Mouse (Mus musculus) T-helper 17 cell (primary cell): Measurements from ENCODE around the gene Olfr1373.
"Not testable (repeated sequence)": the region's sequence is repeated elsewhere in the genome, so short reads cannot be mapped to it uniquely, and the experiment has no call there.

Source experiments
- in situ Hi-C, 2 experiments: fragments of 300-600 bp; cut with MboI, MseI; formaldehyde crosslinking; loops; 1 replicate in 1 of 2; 2 replicates in 1 of 2; pipeline ENCODE4 v1.15.1; 2025; ENCODE audit warnings: high pct_unique_total_duplicates in 2 of 2

Gene Olfr1373

DNA sequence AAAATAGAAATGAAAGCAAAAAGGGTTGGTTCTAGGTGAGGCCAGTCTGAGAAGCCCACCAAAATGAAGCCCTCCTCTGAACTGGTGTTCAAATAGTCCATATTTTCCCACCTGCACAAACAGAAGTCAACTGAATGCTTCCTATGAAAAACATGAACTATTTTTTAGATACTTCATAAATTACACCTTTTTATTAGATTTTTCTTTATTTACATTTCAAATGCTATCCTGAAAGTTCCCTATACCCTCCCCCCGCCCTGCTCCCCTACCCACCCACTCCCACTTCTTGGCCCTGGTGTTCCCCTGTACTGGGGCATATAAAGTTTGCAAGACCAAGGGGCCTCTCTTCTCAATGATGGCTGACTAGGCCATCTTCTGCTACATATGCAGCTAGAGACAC, at the start of gene Olfr1373:
Olfr1373 (minus strand) TSS at position 101 of the 400 bp plus-strand sequence.
- in situ Hi-C loops: loop anchor here in 1 of 2 experiments (5.0 kb wide), 1 partner anchor 202 kb away; no protein-coding TSS in a partner anchor

DNA sequence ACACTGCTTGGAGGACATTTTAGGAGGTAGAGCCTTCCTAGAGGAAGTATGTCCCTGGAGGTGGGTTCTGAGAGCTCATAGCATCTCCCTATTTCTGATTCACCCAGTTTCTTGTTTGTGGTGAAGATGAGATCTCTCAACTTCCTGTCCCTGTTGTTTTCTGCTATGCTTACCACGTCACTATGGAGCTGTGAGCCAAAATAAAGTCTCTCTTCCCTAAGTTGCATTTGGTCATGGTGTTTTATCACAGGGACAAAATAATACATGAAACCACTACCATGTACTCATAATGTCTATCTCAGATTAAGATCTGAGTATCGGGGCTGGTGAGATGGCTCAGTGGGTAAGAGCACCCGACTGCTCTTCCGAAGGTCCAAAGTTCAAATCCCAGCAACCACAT, 35.3 kb upstream of the Olfr1373 start:
- in situ Hi-C loops: not testable (repeated sequence)

DNA sequence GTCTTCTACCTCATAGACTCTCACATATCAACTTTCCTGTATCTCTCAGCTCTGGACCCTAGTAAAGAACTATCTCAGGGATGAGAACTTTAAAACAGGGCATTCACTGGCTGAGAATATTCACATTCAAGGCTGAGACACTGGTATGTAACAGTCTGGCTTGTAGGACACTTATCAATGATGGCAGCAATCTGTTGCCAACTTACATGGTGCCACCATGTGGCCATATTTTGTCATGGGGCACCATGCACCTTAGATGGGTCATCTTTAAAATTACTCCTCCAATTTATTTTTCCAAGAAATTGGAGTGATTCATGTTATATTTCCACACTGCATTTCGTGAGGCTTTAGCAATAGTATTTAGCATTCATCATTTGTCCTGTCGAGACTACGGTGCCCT, 34.6 kb upstream of the Olfr1373 start:
- in situ Hi-C loops: not testable (repeated sequence)

DNA sequence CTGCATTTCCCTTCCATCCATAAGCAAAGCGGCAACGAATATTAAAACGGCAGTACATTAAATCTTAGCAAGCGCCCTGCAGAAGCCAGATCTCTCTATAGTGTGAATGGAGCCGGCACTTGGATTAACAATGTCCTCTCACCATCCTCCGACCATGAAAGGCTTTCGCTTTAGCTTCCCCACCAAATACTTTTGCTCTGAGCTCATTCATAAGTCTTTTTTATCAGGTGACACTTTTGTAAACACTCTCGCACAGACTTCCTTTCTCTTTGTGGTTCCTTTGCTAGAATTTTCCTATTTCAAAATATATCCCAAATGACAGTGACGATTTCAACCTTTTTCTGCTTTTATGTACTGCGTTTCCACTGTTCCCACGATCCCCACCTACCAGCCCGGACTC, 23.1 kb upstream of the Olfr1373 start:
- in situ Hi-C loops: no loop called here

DNA sequence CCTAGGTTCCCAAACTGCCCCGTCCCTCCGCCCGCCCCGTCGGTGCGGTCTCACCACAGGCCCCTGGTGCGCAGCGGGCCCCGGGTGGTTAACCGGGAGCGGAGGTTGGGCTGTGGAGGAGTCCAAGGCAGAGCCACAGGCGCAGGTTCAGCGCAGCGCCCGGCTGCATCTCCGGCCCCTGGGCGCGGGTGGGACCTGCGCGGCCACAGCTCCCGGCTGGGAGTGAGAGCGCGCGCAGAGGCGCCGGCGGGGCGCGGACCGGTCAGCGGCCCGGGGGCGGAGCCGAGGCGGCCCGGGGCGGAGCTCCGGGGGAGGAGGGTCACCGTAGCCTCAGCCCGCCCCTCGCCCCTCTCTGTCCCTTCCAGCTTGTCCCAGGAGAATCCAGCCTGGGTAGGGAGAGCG, 22.6 kb upstream of the Olfr1373 start:
- in situ Hi-C loops: not testable (repeated sequence)

DNA sequence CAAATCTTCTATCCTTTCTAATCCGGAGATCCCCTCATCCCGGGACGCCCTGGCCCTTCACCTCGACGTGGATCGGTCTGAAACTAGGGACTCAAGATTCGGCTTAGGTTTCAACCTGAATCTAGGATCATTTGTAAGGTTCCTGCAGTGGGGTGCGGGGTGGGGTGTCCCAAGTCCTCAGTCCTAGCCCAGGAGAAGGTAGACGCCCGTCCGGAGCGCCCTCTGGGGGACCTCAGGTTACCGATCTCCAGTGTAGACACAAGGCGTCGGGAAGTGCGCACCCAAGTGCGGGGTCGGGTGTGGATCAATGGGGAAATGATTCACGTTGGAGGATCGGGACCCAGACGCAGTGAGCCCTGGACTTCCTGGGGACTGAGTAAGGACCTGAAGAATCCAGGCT, 21.8 kb upstream of the Olfr1373 start:
- in situ Hi-C loops: no loop called here

DNA sequence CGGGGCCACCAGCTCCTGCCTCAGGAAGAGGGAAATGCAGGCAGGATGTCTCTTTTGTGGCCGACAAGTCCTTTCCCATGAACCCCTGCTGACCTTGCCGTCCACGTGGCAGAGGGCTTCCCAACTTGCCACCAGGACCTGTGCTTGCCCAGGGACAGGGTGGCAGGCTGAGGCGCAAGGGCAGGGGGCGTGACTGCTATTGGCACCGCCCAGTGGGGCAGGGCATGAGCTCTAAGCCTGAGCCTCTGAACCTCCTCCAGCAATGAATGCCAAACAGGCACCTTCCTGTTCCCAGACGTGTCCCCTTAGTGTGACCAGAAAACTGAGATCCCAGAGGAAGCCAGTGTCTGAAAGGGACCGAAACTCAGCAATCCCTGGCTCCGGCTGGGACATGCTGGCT, 18.6 kb upstream of the Olfr1373 start:
- in situ Hi-C loops: no loop called here

DNA sequence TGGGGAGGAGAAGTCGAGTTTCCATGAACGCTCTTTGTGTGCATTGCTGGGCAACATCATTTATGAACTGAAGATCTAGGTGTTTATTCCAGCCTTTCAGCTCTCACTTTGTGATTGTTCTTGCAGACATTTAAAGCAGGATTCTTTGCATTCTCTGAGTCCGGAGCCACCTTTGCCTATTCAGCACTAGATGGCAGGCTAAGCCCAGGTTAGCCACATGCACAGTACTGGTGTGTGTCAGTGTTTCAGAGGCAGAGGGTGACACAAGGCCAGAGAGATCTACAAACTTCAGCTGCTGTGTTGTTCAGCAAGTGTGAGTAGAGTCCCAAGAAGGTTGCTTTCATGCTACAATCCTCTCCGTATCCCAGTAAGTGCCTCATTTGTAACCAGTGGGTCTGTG, 1.7 kb downstream of the Olfr1373 start:
- in situ Hi-C loops: not testable (repeated sequence)

DNA sequence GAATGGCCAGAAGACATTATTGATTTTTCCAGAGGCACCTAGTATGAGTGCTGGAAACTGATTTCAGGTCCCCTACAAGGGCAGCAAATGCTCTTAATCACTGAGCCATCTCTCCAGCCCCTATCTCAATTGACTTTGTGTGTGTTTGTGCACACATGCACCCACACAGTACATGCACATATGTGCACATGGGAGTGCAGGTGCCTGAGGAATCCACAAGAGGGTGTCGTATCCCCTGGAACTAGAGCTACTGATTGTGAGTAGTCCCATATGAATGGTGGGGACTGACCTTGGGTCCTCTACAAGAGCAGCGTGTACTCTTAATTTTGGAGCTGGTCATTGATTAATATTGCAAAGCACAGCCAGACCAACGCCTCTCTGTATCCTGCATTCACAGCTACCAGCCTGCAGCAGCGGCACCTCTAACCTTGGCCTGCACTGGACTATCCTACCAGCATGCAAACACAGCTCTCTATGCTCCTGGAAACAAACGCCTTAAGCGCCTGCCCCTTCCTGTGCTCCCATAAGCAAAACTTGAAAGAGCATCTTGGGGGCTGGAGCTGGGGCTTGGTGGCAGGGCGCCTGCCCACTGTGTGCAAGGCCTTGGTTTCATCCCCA, 14.8 kb downstream of the Olfr1373 start:
- in situ Hi-C loops: loop anchor here in 1 of 2 experiments (5.0 kb wide), 1 partner anchor 92 kb away; no protein-coding TSS in a partner anchor

DNA sequence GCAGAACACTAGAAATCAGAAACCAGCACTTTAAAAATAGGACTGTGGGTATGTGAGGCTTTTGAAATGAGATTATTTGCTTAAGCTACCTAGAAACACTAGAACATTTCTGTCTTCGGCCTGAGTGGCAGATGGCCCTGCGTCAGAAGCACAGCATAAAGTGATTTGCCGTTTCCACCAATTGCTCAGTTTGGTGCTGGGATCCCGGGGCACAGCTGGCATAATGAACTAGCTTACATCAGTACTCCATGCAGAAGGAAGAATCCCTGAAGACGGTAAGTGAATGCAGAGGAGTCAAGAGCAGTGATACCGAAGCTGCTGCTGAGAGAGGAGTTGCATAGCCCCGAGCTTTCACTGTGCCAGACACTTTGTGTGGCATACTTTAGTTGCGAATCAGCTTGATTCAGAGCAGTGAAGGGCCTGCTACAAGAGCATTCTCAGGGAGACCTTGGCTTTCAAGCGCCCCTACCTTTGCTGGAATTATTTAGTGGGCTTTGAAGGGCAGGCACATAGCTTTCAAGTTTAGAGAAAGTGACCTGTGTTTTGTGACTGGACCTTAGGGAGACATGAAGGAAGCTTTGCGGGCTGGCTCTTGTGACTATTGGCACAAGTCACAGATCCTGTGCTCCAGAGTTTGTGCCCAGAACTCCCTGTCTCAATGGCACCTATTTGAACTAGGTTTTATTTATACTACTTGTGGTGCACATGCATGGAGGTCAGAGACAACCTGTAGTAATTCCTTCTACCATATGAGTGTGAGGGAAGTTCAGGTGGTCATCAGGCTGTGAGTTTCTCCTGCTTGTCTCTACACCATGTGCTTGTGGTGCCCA, 15.5 kb downstream of the Olfr1373 start:
- in situ Hi-C loops: loop anchor here in 1 of 2 experiments (5.0 kb wide), 1 partner anchor 92 kb away; no protein-coding TSS in a partner anchor

DNA sequence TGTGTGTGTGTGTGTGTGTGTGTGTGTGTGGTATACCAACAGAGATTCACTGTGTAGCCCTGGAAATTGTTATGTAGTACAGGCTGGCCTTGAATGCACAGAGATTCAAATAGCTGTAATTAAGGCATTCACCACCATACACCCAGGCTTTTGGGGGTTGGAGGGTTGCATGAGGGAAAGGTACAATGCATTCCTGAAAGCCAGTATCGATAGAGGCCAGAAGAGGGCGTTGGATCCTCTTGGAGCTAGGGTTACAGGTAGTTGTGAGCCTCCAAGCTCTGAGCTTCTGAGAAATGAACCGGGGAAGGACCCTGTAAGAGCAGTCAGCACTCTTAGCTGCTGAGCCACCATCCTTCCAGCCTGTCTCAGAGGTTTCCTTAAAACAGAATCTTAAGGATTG, 16.2 kb downstream of the Olfr1373 start:
- in situ Hi-C loops: no loop called here

DNA sequence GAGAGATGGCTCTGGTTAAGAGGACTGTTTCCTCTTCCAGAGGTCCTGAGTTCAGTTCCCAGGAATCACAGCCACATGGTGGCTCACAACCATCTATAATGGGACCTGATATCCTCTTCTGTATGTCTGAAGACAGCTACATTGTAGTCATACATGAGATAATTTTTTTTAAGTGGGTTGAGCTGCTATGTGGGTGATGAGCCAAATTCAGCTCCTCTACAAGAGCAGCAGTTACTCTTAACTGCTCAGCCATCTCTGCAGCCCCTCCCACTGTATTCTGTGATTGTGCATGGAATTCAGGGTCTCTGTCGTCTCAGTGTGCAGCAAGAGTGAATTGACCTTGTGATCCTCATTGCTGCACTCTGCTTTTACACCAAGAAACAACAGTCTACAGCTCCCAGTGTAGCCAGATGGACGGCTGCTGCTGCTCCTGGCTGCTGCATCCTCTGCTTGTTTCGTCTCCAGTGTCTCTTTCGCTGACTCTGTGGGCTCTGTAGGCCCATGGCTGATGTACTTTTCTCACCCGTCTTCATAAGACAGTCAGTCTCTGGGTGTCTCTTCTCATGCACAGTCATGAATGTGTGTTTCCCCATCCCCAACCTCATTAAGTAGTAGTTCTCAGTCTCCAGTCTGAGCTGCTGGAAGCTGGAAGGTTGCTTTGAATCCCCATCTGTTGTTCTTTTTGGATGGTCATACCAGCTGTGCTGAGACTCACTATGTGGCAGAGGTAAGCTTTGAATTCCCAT, 16.8 kb downstream of the Olfr1373 start:
- in situ Hi-C loops: no loop called here

DNA sequence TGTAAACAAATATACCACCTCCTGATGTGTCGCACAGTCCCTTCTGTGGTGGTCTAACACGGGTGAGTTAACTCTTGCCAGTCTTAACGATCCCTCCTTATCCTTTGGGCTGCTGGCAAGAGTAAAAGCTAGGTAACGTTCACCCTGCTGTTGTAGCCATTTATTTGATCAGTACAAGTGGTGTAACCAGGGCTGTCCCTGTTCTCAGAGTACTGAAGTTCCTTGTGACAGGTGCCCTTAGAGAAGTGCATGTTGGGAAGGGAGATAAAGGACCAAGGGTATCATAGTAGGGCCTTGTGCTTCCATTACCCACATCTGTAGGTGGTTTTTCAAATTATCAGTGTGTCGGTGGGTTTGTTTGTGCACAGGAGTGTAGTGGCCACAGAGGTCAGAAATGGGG, 17.6 kb downstream of the Olfr1373 start:
- in situ Hi-C loops: no loop called here

DNA sequence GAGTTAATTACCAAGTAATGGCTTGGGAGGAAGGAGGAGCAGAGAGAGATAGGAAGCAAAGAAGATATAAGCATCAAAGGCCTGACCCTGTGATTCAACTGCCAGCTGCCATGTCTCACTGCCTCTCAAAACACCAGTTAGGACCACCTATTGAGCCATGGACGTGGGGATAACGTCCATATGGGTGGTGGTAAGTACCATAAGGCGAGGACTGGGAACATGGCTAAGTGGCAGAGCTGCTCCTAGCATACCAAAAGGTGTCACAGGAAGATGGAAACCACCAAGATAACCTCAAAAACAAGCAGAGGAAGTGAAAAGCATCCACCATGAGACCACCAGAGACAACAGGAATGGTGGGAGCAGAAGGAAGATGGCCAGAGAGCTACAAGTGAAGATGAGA, 18.2 kb downstream of the Olfr1373 start:
- in situ Hi-C loops: no loop called here

DNA sequence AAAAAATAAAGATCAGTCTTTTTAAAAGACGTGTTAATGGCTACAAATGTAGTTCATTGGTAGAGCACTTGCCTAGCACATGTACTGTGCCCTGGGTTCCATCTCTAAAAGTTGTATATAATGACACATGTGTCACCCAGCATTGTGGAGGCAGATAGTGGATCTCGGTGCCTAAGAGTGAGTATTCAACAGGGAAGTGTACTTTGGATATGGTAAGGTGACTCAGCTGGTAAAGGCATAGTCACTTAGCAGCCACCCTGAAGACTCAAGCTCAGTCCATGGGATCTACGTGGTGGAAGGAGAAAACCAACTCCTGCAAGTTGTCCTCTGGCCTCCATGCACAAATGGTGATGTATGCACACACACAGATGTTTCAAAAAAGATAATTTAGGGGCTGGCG, 20.9 kb downstream of the Olfr1373 start:
- in situ Hi-C loops: no loop called here

DNA sequence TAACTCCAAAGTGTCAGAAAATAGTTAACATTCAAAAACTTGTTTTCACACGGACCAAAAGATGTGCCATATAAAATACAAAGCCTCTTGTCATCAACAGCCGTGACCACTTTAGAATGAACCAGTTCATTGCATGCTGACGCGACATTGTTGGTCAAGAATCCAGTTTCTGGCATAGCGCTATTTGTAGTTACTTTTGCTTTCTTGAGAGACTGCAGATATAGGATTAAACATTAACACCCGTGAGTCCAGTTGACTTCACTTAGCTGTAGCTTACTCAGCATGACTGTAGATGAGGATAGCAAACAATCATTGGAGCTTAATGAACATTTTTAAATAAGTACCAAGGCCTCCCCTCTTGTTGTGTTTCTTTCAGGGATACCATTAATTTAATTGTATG, 23.3 kb downstream of the Olfr1373 start:
- in situ Hi-C loops: no loop called here

DNA sequence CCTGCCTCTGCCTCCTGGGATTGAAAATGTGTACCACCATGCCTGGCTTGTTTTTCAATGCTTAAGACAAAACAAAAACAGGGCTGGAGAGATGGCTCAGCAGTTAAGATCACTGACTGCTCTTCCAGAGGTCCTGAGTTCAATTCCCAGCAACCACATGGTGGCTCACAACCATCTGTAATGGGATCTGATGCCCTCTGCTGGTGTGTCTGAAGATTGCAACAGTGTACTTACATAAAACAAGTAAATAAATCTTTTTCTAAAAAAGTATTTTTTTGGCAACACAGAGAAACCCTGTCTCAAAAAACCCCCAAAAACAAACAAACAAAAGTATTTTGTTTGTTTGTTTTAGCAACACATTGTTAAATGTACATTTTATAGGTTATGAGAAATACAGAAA, 24.9 kb downstream of the Olfr1373 start:
- in situ Hi-C loops: not testable (repeated sequence)

DNA sequence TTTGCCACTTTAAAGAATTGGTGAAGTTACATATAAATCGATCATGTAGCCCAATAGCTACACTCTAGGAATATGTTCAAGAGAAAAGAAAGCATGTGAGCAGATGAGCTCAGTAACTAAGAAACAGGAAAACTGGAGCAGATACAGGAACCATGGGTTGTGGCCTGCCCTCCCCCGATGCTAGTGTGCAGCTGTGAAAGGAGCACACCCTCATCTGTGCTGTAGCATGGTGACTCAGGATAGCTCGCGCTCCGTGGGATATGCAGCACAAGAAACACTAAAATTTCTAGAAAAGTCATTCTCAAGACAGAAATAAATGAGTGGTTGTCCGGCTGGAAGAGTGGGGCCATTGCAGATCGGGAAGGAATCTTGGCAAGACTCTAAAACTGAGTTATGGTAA, 28.2 kb downstream of the Olfr1373 start:
- in situ Hi-C loops: no loop called here

DNA sequence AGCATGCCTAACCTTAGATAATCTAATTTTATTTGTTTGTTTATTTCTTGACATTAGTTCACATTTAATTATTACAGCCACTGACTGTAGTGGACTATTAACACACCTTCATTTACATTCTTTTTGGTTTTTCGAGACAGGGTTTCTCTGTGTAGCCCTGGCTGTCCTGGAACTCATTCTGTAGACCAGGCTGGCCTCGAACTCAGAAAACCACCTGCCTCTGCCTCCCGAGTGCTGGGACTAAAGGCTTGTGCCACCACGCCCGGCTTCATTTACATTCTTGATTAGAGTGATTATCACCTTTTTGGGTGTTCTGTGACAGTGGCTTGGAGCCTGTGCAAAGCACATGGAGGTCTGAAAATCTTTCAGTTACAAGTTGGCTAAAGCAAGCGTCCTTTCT, 29.2 kb downstream of the Olfr1373 start:
- in situ Hi-C loops: not testable (repeated sequence)

DNA sequence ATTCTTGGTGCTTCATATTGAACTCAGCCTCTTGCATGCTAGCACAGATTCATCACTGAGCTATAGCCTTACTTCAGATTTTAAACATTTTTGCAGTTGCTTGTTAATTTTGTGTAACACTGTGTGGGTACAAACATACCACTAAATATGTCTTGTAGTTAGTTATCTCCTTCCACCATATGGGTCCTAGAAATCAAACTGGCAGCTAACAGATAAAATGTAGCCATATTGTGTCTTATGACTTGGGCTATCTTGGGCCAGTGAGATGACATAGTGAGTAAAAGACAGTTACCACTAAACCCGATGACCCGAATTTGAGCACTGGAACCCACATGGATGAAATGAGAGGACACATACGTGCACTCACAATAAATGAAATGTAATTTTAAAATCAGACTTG, 29.8 kb downstream of the Olfr1373 start:
- in situ Hi-C loops: no loop called here

DNA sequence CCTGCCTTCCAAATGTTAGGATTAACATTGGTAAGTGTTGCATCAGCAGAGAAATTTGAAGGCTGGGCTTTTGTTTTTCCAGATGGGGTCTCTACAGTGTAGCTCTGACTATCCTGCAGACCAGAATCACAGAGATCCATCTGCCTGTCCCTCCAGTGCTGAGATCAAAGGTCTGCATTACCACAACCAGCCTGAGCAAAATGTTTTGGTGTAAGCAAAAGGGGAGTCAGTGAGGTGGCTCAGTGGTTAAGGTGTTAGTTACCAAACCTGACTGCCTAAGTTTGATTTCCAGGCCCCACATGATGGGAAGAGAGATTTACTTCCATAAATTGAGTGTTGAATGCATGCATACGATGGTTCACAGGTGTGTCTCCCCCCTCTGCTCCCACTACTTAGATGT, 35.9 kb downstream of the Olfr1373 start:
- in situ Hi-C loops: no loop called here

DNA sequence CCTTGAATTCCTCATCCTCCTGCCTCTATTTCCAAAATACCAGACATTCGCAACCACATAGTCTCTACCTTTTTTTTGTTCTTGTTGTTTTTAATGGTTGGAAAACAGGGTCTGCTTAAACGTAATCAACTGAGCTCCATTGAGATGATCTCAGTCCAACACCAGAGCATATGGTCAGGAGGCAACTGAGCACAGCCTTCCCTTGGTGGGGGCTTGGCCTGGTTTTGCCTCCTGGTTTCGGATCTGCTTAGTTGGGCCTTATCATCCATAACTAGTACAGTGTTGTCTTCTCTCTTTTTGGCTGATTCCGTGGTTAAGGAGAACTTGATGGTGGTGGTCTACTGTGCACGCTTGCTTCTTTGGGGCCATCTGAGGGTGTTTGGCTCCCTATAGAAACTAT, 36.5 kb downstream of the Olfr1373 start:
- in situ Hi-C loops: no loop called here
